Mouse (Mus musculus): Measurements from ENCODE around the gene Shpk.

Gene Shpk

DNA sequence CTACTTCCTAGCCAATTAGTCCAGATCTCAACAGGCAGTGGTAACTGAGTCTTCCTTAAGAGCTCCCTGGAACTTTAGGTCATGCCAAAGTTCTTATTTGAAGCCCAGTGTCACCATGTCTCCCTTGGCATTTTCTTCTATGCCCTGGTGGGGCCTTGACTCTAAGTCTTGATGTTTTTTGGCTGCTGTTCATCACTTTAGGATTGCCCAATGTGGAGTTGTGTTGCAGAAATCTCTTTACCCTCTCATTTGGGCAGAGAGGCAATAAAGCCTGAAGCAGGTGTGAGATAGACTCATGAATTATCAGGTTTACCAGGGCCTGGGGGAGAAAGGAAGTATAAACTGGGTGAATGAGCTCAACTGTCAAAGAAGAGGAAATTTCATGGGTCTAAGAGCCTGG is 59.4 kb downstream of the Shpk start:
- in situ Hi-C loops (cut with MboI; ENCODE audit: low sequenced_read_pairs), result no loop called here

- in situ Hi-C loops (cut with MboI; ENCODE audit: low sequenced_read_pairs), result no loop called here
Measured at GRCm38 (mm10) chr11:73260457-73260856, 61.2 kb downstream of the Shpk start.

- in situ Hi-C loops (cut with MboI; ENCODE audit: low sequenced_read_pairs), result no loop called here
Measured at GRCm38 (mm10) chr11:73261385-73261784, 62.1 kb downstream of the Shpk start.

DNA sequence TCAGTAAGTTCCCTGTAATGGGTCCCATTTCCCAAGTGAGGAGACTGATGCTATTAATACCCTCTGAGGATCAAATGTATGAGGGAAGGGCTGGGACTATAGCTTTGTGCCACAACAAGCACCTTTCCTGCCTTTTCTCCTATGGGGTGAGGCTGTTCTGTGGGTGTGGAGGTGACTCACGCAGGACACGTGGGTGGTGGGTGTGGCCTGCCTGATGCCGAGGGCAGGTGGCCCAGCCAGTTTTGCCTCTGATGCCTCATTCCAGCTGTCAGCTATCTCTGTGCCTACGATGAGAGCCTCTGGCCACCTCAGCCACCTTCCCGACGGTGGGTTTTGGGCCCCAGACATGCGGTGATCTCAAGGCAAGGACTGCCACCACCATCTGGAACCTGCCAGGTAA is 68.0 kb downstream of the Shpk start, which contains the start of gene Trpv3:
Trpv3 (plus strand) TSS at position 122 of the 400 bp plus-strand sequence.
- in situ Hi-C loops (cut with MboI; ENCODE audit: low sequenced_read_pairs), result no loop called here

Data from CH12F3 (cell line).